Mouse (Mus musculus): ENCODE data around the gene Srcin1.

GRCm38 (mm10) chr11:97607056-97607725, 31.2 kb upstream of the Srcin1 start:
- TF ChIP-seq CTCF (IDR thresholded peaks at IDR 0.05; ENCODE audit: low read depth) (no peak), EP300 (IDR thresholded peaks at IDR 0.05; ENCODE audit: low read depth) (no peak)

Measured in heart, postnatal 0 days (tissue).